Mouse (Mus musculus) c-Kit-negative CD71-positive TER-119-positive erythroid progenitor cells, embryonic 14.5 days (primary cell): ENCODE measurements at regions not wholly inside any gene's neighbourhood (a gene's known extent, or its start where the extent isn't known, plus 50 kb on each side); places are given as distances from the start of the nearest gene placed in this dataset.

Experiments used
- DNase-seq: peaks from one replicate; pipeline ENCODE4 v3.0.0-alpha.2; 2013; ENCODE audit warnings: low read depth, low spot score

DNA sequence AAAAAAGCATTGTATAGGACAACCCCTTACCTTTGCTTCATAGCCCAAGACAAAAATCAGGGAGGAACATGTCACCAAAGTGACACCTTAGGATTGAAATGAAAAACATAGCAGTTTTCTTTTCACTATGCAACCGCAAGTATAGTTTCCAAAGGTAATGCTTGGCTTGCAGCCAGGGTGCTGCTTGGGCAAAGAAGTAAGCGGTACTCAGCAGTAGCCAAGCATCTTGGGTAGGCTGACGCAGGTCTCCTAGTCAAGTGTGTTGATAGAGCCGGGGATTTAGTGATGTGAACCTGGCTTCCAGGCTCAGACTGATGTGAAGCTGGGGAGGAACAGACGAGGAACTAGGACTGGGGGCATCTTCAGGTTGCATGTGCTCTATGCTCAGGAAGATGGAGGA is 138.3 kb upstream of the Cadm1 start:
- no peak for DNase-seq

DNA sequence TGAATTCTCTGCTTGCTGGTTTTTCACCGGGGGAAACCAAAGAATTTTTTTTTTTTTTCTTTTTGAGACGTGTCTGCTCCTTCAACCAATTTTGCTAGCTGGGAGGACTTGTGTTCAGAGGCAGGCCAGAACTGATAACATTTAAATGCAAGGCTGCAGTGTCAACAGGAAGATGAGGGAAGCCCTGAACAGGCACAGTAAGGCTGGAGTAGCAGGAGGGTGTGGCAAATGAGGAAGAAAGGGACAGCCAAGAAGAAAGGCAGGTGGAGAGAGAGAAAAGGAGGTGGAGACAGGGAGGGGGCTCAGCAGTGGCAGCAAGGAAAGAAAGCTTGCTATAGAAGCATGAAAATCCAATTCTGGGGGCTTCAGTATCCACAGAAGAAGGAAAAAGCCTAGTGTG is 130.4 kb upstream of the Cadm1 start:
- no peak for DNase-seq

DNA sequence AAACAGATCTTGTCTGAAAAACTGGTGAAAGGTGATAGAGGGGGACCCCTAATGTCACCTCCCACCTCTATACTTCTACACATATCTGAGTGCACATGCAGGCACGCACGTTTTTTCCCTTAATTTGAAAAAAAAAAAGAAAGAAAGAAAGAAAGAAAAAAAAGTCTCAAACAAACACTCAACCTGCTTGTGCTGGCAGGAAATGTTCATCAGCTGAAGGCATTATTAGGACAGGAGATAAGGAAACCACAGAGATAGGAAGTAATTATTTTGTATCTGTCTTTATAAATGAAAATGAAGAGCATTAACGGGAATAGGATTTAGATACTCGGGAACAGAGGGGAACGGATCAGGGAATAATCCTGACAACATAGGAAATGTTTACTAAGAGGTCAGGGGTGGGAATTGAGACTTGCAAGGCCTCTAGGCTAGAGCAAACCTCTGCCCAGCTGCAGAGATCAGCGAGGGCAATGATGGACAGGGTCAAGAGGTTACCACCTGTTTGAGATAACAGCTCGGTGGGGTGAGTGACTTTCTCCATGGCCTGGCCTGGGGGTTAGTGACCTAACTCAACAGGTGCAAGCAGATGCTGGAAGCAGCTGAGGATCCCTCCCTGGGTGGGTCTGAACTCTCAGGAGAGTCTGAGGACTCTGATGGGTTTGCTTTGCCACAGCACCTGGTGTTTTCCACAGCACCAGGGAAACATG is 129.7 kb upstream of the Cadm1 start:
- DNase-seq: no peak

DNA sequence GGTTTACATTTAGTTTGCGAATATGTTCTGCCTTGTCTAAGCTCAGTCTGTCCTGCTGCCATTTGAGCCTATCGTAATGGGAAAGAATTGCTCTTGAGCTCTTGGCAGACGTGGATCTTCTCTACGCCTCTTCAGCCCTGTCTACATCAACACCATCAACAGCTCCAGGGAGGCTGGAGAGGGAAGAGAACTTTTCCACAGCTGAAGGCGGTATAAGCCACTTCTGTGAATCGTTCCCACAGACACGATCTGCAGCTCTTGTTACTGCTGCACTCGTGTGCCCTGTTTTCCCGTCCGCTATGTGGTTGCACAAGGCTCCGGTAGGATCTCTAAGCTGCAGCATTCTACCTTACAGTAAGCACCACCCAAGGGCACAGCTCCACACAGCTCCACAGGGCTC is 128.5 kb upstream of the Cadm1 start:
- no peak for DNase-seq

DNA sequence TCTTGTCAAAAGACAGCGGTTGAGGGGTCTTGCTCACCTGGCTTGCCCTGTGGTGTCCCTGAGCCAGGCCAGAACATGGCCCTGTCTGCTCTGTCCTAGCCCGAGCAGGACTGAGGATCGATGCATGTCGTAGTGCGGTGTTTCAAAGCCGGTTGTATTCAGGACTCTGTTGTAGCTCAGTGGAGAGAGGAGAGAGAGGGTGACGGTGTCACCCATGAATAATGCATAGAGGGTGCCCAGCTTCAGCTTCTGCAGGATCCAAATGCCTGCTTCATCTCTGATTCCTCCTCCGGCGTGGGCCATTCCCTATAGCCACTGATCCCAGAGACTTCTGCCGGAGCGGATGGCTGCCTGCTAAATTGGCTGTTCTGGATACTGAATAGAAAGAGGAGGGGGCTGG is 126.7 kb upstream of the Cadm1 start:
- no peak for DNase-seq

DNA sequence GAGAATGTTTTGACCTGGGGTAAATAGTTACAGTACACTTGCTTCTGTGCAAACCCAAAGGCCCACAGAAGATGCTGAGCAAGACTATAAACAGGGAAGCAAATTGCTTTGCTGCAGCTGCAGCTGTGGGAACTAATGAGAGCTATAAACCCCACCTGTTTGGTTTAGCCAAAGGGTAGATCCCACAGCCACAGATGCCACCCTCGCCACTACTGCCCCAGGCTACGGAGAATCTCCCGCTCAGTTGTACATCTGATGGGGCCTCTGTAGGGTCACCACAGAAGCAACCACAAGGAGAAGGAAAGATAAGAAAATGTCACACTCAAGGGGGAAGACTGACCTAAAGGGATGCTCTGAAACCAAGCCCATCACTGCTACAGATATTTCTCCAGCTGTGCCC is 125.2 kb upstream of the Cadm1 start:
- no peak for DNase-seq

DNA sequence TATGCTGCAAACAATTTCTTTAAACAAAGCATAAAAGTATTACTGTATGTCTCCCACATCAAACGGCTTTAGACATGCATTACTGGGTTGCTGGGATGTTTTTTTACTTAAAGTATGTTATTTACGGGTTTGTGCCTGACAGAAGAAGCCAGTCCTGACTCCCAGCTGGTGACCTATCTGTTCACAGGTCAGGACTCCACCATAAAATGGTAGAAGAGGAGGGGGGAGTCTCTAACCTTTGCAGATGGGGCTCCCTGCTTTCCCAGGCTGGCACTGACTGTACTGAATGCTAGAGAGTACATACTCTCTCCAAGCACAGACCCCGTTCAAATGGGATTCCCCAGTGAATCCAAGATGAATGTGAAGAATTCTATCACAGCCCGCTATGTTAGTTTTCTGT is 124.4 kb upstream of the Cadm1 start:
- DNase-seq: no peak

DNA sequence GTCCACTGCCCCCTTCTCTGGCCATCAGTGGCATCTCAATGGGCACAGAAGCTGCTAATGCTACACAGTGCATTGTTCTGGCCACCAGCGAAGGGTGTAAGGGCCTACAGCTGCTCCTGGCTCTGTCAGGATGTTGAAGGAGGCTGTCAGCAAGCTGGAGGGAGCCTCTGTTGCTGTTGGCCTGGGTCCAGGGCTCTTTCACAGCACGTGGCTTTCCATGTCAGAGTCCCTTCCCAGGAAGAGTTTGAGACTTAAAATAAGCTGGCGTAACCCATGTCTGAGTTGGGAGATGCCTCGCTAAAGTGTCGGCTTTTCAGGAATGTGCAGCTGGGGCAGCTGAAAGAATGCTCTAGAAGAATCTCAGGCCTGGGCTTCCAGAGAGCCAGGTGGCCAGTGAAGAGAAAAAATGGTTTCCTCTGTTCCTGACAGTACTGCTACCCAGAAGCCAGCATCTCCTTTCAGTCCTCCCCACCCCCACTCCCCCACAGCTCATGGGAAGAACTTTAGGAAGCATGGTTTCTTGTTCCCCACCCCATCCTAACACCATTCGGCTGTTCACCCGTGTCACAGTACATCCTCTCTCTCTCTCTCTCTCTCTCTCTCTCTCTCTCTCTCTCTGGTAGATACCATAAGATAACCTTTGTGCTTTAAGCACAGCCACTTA is 122.8 kb upstream of the Cadm1 start:
- DNase-seq: no peak

DNA sequence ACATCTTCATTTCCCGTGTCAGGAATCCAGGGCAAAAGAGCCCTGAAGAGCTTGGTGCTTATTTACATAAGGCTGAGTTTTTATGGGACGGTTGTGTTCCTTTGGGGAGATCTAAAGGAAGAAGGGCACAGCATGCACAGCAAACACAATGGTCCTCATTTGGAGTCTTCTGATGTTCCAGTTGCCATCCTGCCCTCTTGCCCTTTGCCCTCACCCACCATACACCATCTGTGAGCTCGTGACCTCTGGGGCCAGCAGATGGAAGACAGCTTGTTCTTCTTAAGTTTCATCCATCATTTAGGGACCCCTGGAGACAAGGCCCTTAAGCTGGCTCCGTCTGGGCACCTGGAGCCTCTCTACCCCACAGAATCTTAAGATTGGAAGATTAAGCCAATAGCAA is 121.9 kb upstream of the Cadm1 start:
- DNase-seq: no peak

DNA sequence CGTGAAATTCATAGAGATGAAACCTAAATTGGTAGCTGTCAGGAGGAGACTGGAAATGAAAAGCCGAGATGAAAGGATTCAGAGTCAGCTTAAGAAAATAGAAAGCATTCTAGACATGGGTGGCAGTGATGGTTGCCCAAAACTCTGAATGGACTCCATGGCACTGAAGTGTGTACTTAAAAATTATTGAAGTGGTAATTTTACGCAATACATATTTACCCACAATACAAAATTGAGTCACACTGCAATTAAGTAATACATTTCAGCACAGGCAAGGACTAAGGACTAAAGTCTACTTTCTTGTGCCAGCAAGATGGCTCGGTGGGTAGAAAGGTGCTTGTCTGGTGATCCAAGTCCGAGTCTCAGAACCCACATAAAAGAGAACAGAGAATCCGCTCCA is 120.4 kb upstream of the Cadm1 start:
- no peak for DNase-seq

DNA sequence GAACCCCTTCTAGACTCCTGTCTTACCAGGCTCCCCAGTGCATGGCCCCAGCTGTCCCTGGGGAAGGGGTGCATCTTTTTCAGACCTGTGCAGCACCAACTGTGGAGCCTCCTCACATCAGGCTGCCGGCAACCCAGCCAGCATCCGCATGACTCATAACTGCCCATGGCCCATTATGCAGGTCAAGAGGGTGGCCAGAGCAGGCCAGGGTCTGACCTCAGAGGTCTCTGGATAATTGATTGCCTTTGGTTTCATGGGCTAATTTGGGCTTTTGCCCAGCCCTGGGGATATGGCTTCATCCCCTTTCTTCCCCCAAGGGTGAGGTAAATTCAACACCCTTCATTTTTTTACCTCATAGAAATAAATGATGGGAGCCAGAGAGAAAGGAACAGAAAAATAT is 117.2 kb upstream of the Cadm1 start:
- DNase-seq: no peak

DNA sequence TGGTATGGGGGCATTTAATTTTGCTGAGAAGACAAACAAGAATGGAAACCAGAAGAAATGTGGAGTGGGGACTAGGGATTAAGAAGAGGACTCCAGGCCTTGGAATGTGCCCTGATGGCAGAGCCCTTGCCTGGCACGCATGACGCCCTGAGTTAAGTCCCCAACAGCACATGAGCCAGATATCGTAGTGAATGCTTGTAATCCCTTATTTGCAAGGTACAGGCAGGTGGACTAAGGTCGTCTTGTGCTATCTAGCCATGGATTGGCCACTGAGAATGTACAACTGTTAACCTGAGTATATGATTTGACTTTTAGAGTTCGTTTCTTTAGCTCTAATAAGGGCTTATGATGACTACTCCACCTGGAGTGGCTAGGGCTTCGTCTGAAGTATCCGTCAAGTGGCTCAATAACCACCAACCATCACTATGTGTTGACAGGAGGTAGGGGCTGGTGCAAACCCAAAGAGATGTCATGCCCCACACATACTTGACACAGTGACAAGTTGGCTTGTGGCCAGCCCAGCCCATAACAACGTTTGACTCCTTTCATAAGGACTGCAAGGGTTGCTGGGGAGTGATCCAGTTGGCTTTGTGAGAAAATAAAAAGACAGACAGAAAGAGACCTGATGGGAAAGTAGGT is 115.5 kb upstream of the Cadm1 start:
- DNase-seq: no peak

DNA sequence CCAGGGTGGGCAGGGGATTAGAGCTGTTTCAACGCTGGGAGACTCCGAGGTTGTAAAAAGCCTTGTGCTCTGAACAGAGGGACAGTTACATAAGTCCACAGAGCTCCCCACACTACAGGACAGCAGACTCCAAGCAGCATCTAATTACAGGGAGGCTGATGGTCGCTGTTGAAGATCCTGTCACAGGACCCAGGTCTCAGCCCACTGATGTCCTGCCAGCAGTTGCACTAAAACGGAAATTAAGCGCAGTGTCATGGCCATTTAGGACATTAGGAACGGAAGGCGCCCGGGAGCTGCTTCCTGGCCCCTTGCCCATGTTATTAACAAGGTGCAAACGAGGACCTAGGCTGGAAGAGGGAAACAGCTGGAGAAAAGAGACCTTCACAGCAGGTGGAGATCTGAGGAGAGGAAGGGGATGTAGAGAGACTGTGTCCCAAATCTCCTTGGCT is 107.8 kb upstream of the Cadm1 start:
- DNase-seq: no peak

DNA sequence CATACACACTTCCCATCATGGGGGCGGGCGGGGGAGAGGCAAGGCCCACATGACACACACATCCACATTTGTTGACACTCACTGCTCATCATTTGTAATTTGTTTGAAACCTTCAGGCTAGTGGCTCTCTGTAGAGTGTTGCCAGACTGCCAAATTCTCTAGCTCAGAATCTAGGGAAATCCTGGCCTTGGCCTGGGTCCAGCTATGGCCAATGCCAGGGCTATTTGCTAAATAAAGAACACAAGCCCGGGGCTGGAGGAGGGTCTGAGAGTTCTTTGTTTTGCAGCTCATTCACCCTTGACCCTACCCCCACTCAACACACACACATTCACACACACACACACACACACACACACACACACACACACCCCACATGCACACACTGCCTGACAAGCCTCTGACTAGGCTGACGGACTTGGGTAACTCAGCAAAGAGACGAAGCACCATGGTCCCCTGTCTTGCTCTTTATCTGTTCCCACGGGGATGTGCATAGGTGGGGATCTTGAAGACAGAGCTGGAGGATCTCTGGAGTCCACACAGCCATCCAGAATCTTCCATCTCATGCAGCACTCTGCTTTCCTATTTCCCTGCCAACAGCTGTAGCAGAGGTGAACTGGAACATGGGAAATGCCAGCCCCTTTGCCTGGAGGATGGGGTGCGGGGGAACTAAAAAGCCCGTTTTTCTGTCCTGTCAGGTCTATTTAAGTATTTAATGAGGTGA is 107.1 kb upstream of the Cadm1 start:
- no peak for DNase-seq

DNA sequence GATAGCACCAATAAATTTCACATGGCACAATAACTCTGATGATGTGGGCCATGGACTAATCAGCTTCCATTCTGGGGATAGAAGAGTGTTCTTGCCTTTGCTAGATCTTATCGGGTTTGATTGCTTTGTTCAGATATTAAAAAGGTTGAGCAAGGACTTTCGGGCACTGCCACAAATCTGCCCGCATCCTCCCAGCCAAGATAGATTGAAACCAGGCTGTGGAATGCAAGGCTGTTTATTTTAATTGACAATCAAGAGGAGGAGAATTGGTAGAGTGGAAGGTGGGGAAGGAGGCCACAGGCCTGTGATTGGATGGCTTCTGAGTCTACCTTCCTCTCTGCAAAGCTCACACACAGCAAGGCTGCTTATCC is 106.5 kb upstream of the Cadm1 start:
- DNase-seq: no peak

DNA sequence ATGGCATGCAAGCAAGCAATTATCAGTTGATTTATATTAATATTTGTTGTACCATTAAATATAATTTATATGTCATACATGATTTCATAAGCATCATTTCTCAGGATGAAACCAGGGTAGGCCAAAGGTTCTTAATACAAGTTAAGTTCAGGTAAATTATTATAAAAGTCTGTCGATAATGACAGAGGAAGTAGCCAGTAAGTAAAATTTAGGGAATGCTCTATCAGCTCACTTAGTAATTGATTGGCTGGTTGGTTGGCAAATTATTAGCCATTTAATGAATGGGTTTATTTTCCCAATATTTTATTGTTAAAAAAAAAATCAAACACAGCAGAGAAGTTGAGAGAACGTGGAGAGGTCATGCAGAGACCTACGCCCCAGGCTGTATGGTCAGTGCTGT is 105.8 kb upstream of the Cadm1 start:
- no peak for DNase-seq

DNA sequence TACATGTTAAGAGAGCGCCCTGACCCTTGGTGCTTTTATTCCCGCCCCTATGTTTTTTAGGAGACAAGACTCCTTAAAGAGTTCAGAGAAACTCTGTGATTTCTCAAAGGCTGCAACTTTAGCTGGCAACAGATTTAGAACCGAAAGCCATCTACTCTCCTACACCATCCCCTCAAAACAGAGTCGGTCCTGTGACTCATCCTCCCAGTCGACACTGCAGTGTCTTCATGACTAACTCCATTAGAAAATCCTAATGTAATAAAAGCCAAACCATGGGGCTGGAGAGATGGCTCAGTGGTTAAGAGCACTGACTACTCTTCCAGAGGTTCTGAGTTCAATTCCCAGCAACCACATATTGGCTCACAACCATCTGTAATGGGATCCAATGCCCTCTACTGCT is 103.3 kb upstream of the Cadm1 start:
- no peak for DNase-seq

DNA sequence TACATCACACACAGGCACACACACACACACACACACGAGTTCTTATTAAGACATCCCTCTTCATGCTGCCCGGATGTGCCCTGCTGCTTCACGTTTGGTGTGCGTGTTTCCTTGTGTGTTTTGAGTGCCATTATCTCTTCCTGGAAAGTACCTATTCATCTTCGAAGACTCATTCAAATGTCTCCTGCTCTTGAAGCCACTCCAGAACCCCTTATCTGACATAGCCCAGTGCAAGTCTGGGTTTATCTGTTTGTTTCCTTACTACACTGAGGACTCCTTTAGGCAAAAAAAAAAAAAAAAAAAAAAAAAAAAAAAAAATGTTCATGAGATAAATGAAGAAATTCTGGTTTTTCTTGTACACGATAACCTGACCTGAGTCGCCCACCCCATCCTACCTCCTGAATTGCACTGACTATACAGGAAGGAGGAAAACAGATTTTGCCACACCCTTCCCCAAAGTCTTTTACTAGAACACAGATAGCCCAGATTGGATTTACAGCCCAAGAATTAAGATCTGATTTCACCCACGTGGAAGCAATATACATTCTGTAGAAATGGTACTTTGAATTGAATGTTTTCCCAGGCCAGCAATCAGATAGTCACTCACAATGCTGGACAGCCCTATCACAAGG is 101.1 kb upstream of the Cadm1 start:
- DNase-seq: no peak

DNA sequence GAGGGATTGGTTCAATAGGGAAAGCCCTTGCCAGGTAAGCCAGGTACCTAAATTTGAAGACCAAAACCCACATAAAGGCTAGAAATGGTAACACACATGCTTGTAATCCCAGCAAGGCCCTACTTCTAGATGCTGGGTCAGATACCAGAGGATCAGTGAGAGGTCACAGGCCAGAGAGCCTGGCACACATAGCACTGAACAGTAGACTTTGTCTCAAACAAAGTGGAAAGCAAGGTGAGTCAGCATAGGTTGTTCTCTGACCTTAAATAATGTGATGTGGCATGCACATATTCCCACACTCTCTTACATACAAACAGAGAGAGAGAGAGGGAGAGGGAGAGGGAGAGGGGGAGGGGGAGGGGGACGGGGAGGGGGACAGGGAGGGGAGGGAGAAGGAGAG is 100.3 kb upstream of the Cadm1 start:
- no peak for DNase-seq

DNA sequence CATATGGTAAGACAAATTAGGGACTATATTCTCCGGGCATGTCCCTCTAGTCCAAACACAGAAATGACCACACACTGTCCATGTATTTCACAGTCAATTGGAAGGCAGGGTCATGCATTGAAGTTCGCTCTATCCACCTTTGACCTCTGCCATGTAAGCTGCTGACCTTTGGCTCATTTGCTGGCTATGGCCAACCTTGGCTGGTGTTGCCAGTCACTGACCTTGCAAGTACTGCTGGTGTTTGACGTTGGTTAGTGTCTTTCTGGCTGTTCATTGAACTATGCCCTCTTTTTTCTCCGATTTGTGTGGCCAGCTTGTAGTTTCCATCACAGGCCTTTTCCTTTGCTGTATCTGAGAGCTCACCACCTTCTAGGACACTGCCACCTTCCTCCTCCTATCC is 97.3 kb upstream of the Cadm1 start:
- DNase-seq: no peak

DNA sequence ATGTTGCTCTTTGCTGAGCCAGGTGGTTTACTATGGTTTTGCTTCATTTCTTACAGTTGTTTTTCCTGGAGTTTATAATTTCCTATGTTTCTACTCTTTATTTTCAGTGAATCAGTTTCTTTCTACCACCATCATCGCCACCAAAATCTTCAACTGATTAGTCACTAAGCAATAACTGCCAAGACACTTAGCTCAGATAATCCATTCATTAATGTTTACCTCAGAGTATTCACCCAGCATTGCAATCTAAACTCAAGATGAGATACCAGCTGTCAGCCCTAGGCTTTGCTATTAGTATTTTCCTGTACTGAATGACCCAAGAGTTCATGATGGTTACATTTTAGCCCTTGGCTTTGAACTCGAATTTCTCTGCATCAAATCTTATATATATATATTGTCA is 96.8 kb upstream of the Cadm1 start:
- DNase-seq: no peak

DNA sequence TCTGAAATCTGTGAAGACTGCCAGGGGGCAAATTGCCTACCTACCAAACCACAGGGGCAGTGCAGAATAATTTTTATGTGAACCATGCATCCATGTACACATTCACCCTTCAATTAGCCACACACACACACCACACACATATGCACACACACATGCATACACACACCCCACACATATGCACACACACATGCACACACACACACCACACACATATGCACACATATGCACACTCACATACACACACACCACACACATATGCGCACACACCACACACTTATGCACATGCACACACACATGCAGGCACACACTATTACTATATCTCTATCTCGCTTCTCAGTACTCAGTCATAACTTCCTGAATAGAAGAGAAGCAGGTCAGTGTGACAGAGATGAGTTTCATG is 95.9 kb upstream of the Cadm1 start:
- DNase-seq: no peak
